Mouse (Mus musculus): ENCODE measurements around the gene Gm21731. TPM values are rescaled to one million over a fixed set of nuclear protein-coding genes. Genes with fewer than 3 reads are reported as not detected.
"Not testable (repeated sequence)": the region's sequence is repeated elsewhere in the genome, so short reads cannot be mapped to it uniquely, and the experiment has no call there.

Gene Gm21731
- polyA plus RNA-seq (2012; rRNA removed), result not detected in 2 replicates

DNA sequence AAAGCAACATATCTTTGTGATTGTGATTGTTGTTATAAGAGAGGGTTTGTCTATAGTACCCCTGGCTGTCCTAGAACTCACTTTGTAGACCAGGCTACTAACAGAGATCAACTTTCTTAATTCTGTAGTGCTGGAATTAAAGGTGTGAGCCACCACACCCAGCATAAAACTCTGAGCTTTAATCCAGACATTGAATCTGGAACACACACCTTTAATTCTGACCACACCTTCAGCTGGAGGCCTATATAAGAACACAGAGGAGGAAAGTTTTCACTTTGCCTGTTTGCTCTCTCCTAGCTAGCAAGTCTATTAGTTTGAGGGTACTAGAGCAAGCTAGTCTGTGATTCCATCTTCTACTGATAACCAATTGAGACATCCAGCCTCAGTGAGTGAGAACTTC is at the start of gene Gm21731:
Gene Gm21731, plus strand, starts transcription at position 301 of the 400 bp plus-strand sequence.
- not testable (repeated sequence) for H3K27me3 ChIP-seq (ENCODE audit: control insufficient read depth, insufficient read depth, low read length); H3K4me1 ChIP-seq (replicated peaks; ENCODE audit: control insufficient read depth, insufficient read depth, low read length); H3K27ac ChIP-seq (ENCODE audit: control insufficient read depth, insufficient read depth, low read length); H3K36me3 ChIP-seq (ENCODE audit: control insufficient read depth, insufficient read depth, low read length); H3K4me3 ChIP-seq (ENCODE audit: control insufficient read depth, insufficient read depth, low read length); DNase-seq

GRCm38 (mm10) chr13:120196189-120196821 is 42.6 kb upstream of the Gm21731 start:
- DNase-seq; H3K27ac ChIP-seq (ENCODE audit: control insufficient read depth, insufficient read depth, low read length); H3K4me3 ChIP-seq (ENCODE audit: control insufficient read depth, insufficient read depth, low read length); H3K27me3 ChIP-seq (ENCODE audit: control insufficient read depth, insufficient read depth, low read length); H3K36me3 ChIP-seq (ENCODE audit: control insufficient read depth, insufficient read depth, low read length); H3K4me1 ChIP-seq (replicated peaks; ENCODE audit: control insufficient read depth, insufficient read depth, low read length): not testable (repeated sequence)
- 27% methylated on average over 7 of the region's 8 CpGs for WGBS

DNA sequence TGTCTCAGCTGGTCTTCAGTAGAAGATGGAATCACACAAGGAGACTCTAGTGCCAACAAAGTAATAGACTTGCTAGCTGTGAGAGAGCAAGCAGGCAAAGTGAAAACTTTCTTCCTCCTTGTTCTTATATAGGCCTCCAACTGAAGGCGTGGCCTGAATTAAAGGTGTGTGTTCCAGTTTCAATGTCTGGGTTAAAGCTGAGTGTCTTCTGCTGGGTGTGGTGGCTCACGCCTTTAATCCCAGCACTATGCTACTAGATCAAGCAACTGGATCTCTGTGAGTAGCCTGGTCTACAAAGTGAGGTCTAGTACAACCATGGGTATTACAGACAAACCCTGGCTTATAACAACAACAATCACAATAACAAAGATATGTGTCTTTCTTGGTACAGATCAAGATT is 23.1 kb upstream of the Gm21731 start, which contains the start of gene Gm21762:
Gene Gm21762, minus strand, starts transcription at position 101 of the 400 bp plus-strand sequence.
- not testable (repeated sequence) for H3K27me3 ChIP-seq (ENCODE audit: control insufficient read depth, insufficient read depth, low read length); H3K4me1 ChIP-seq (replicated peaks; ENCODE audit: control insufficient read depth, insufficient read depth, low read length); H3K36me3 ChIP-seq (ENCODE audit: control insufficient read depth, insufficient read depth, low read length); H3K4me3 ChIP-seq (ENCODE audit: control insufficient read depth, insufficient read depth, low read length); DNase-seq; H3K27ac ChIP-seq (ENCODE audit: control insufficient read depth, insufficient read depth, low read length)
- no CpG with 5 or more reads among the region's 2 CpGs for WGBS

- H3K4me3 ChIP-seq (ENCODE audit: control insufficient read depth, insufficient read depth, low read length); H3K27me3 ChIP-seq (ENCODE audit: control insufficient read depth, insufficient read depth, low read length); H3K4me1 ChIP-seq (replicated peaks; ENCODE audit: control insufficient read depth, insufficient read depth, low read length); H3K36me3 ChIP-seq (ENCODE audit: control insufficient read depth, insufficient read depth, low read length); DNase-seq; H3K27ac ChIP-seq (ENCODE audit: control insufficient read depth, insufficient read depth, low read length): not testable (repeated sequence)
- WGBS, result 93% methylated on average over 5 of the region's 5 CpGs
These were observed 18.0 kb upstream of the Gm21731 start for GRCm38 (mm10) chr13:120220922-120221321.

DNA sequence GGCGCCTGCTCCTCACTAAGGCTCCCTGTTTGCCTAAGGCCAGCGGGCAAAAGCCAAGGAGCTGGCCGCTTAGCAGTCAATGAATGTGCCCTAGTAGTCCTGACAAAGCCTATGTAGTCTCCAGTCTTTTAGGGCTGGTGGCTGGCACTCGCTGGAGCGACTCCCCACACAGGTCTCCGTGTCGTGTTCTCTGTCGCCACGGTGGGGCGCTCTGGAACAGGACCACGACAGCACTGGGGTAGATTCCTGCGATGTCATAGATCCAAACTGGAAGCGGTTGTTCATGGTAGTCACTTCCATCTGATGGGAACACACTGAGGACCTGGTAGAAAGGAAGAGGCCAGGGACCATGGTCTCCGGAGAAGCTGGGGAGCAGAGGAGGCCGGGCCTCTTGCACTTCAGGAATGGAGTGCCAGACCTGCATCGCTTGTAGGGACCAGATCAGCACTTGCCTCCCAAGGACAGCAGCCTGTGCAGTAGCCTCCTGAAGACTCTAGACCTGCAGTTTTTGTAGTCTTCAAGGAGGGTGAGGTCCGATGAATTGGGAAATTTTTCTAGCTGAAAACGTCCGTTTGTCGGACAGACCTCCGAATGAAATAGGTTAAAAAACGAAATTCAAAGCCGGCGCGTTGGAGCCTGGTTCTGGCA is 15.8 kb upstream of the Gm21731 start:
- H3K4me1 ChIP-seq (replicated peaks; ENCODE audit: control insufficient read depth, insufficient read depth, low read length); H3K27me3 ChIP-seq (ENCODE audit: control insufficient read depth, insufficient read depth, low read length); H3K4me3 ChIP-seq (ENCODE audit: control insufficient read depth, insufficient read depth, low read length); DNase-seq; H3K36me3 ChIP-seq (ENCODE audit: control insufficient read depth, insufficient read depth, low read length); H3K27ac ChIP-seq (ENCODE audit: control insufficient read depth, insufficient read depth, low read length): not testable (repeated sequence)
- WGBS, result 98% methylated on average over 16 of the region's 25 CpGs

DNA sequence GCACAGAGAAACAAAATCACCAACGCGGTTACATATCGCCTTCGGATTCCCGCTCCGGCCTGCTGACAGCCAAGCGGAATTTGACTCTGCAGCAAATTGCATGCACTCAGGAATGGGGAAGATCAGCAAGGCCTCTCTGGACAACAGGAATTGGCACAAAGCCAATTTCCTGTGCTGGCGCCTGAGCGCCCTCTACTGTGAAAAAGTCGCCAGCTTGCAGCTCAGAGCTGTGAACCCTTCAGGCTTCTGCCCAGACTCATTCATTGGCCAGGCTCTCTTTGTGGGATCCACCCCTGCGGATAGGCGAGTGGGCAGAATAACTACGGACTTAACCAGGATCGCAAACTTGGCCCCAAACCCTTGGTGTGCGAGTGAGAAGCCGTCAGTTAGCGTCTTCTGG is 7.1 kb upstream of the Gm21731 start:
- H3K27me3 ChIP-seq (ENCODE audit: control insufficient read depth, insufficient read depth, low read length), result not testable (repeated sequence)
- 97% methylated on average over 17 of the region's 17 CpGs for WGBS

DNA sequence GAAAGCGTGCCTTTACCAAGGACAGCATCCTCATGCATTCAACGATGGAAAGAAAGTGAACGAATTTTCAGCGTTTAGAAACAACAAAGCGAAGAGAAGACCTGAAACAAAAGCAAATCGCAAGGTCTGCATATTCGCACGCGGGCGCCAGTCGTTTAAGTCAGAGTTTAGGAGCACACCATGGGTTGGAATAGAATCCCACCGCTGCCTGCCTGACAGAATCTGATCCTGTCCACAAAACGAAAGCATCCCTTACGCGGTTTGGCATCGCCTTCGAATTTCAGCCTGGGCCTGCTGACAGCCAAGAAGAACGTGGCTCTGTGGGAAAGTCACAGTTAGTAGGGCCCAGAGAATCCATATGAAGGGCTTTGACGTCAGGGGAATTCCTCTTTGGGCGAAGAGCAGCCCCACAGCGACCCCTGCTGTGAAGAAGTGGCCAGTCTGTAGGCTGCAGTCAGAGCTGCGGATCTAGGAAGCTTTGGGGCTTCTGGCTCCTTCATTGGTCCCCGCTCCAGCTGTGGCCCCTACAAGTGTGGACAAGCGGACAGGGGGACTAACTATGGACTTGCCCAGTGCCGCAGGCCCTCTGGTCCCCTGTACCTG is 6.4 kb upstream of the Gm21731 start:
- not testable (repeated sequence) for DNase-seq; H3K27me3 ChIP-seq (ENCODE audit: control insufficient read depth, insufficient read depth, low read length); H3K27ac ChIP-seq (ENCODE audit: control insufficient read depth, insufficient read depth, low read length); H3K4me3 ChIP-seq (ENCODE audit: control insufficient read depth, insufficient read depth, low read length); H3K4me1 ChIP-seq (replicated peaks; ENCODE audit: control insufficient read depth, insufficient read depth, low read length); H3K36me3 ChIP-seq (ENCODE audit: control insufficient read depth, insufficient read depth, low read length)
- WGBS, result 78% methylated on average over 14 of the region's 25 CpGs

More for the DNA sequence above, 7.1 kb upstream of the Gm21731 start:
- H3K4me3 ChIP-seq (ENCODE audit: control insufficient read depth, insufficient read depth, low read length); H3K36me3 ChIP-seq (ENCODE audit: control insufficient read depth, insufficient read depth, low read length); H3K4me1 ChIP-seq (replicated peaks; ENCODE audit: control insufficient read depth, insufficient read depth, low read length); H3K27ac ChIP-seq (ENCODE audit: control insufficient read depth, insufficient read depth, low read length); DNase-seq: not testable (repeated sequence)

DNA sequence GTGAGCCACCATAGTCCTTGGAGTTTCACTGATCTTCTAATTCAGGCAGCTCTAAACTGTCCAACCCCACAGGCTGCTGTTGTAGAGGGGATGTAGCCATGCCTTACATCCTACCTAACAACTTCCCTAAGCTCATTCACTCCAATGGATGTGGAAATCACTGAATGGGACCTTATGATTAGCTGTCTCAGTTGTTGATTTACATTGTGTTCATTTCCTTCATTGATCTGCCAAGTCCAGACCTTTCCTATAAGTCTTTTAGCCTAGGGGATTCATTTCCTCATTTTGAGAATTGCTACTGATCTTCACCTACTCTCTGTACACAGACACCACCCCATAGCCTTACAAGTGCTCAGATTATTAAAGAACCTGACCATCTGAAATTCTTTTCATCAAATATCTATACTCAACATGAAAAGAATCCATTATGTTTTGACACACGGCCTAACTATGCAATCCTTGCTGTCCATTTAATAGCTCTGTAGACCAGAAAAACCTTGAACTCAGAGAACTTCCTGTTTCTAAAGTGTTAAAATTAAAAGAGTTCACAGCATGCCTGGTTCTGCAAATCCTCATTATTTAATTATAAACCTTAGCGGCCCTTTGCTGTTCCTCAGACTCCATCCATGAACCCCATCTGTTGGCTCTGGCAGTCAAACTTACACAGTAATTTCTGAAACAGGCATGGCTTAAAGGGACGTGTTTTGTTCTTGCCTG is 12.5 kb downstream of the Gm21731 start:
- not testable (repeated sequence) for H3K4me3 ChIP-seq (ENCODE audit: control insufficient read depth, insufficient read depth, low read length); H3K27ac ChIP-seq (ENCODE audit: control insufficient read depth, insufficient read depth, low read length); H3K27me3 ChIP-seq (ENCODE audit: control insufficient read depth, insufficient read depth, low read length); H3K36me3 ChIP-seq (ENCODE audit: control insufficient read depth, insufficient read depth, low read length); DNase-seq; H3K4me1 ChIP-seq (replicated peaks; ENCODE audit: control insufficient read depth, insufficient read depth, low read length)
- 79% methylated on average over 2 of the region's 3 CpGs for WGBS

DNA sequence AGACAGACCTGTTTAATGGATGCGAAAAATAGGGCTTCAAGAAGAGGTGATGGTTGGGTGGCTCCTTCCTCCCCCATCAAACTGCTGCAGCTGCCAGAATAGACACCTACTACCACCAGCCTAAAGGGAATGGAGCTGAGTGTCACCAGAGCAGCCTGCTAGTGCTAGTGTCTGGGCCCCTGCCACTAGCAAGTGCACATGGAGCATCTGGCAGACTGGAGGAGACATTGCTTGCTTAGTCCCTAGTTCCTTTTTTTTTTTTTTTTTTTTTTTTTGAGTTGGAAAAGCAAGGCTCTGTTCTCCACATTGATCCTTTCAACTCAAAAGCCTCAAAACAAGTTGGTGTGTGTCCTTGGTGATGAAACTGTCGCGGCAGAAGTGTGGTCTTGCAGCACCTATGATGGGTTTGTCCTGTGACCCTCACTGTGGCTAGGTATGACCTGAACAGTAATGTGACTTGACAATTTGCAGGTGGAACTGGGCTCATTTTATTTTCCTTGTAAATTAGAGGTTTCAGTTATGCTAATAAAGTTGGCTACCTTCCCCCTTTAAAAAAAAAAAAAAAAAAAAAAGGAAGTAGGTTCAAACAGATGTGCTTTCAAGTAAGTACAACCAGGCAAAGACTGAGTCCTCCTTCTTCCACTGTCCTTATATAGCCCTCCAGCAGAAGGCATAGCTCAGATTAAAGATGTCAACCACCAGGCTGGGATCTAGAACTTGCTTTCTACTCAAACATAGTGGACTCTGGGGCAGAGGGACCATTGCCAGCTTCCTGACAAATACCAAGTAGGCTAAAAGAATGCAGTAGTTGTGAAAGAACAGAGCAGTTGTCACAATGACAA is 20.1 kb downstream of the Gm21731 start:
- H3K4me1 ChIP-seq (replicated peaks; ENCODE audit: control insufficient read depth, insufficient read depth, low read length); DNase-seq; H3K4me3 ChIP-seq (ENCODE audit: control insufficient read depth, insufficient read depth, low read length); H3K36me3 ChIP-seq (ENCODE audit: control insufficient read depth, insufficient read depth, low read length); H3K27ac ChIP-seq (ENCODE audit: control insufficient read depth, insufficient read depth, low read length); H3K27me3 ChIP-seq (ENCODE audit: control insufficient read depth, insufficient read depth, low read length): not testable (repeated sequence)
- WGBS, result 43% methylated on average over 3 of the region's 3 CpGs

GRCm38 (mm10) chr13:120259718-120260117 is 20.8 kb downstream of the Gm21731 start:
- 32% methylated on average over 3 of the region's 3 CpGs for WGBS
- H3K4me3 ChIP-seq (ENCODE audit: control insufficient read depth, insufficient read depth, low read length); H3K27ac ChIP-seq (ENCODE audit: control insufficient read depth, insufficient read depth, low read length); H3K4me1 ChIP-seq (replicated peaks; ENCODE audit: control insufficient read depth, insufficient read depth, low read length); H3K27me3 ChIP-seq (ENCODE audit: control insufficient read depth, insufficient read depth, low read length); H3K36me3 ChIP-seq (ENCODE audit: control insufficient read depth, insufficient read depth, low read length); DNase-seq: not testable (repeated sequence)
